Mouse (Mus musculus): ENCODE measurements around the gene Clcn1.

- TF ChIP-seq CTCF (IDR thresholded peaks at IDR 0.05) (no peak), EP300 (IDR thresholded peaks at IDR 0.05) (no peak)
Observed at GRCm38 (mm10) chr6:42330946-42331345, 44.5 kb downstream of the Clcn1 start.
